Mouse (Mus musculus) liver, embryonic 14.5 days (tissue): ENCODE results near the gene Dbn1. TPM values are rescaled to one million over a fixed set of nuclear protein-coding genes. Genes with fewer than 3 reads are reported as not detected.

ENCODE experiments used
- ATAC-seq: fragments of 200-750 bp; cut with Nextera tagmentation; 2 replicates; pipeline ENCODE4 v1.8.0; 2017; ENCODE audit warnings: moderate number of reproducible peaks, mild to moderate bottlenecking, moderate library complexity; ENCODE audit not compliant: insufficient read depth
- DNase-seq, 3 experiments: peaks; one replicate each; pipeline ENCODE4 v3.0.0-alpha.2; 2012 to 2013; ENCODE audit warnings: low read depth in 3 of 3, low spot score in 3 of 3
- H3K27ac ChIP-seq: fragments of 300-500 bp; sonication (generic); 2 replicates; pipeline ENCODE4 v1.5.1; 2014; ENCODE audit warnings: moderate library complexity, mild to moderate bottlenecking, control low read depth, inconsistent platforms
- H3K27me3 ChIP-seq: fragments of 300-500 bp; sonication (generic); 2 replicates; pipeline ENCODE4 v1.6.1; 2014; ENCODE audit warnings: mild to moderate bottlenecking, low read length, moderate library complexity; ENCODE audit not compliant: control insufficient read depth, insufficient read depth
- H3K36me3 ChIP-seq: fragments of 300-500 bp; sonication (generic); replicated peaks from 2 replicates; pipeline ENCODE4 v1.6.1; 2014; ENCODE audit warnings: low read depth; ENCODE audit not compliant: control insufficient read depth, insufficient read depth
- H3K4me1 ChIP-seq, 2 experiments: fragments of 200-500 bp in 1 of 2; fragments of 300-500 bp in 1 of 2; sonication (generic) in 1 of 2; replicated peaks; 2 replicates each; pipeline ENCODE4 v1.6.1; 2012 to 2014; ENCODE audit warnings: antibody characterized with exemption in 1 of 2, inconsistent platforms in 1 of 2, low read length in 1 of 2; ENCODE audit not compliant: control insufficient read depth in 2 of 2, insufficient read depth in 2 of 2
- H3K4me2 ChIP-seq: fragments of 300-500 bp; sonication (generic); 2 replicates; pipeline ENCODE4 v1.6.1; 2014; ENCODE audit warnings: low read depth, mild to moderate bottlenecking, control low read depth, moderate library complexity
- H3K4me3 ChIP-seq, 2 experiments: fragments of 200-500 bp in 1 of 2; fragments of 300-500 bp in 1 of 2; sonication (generic) in 1 of 2; 2 replicates each; pipeline ENCODE4 v1.5.1; 2012 to 2014; ENCODE audit warnings: low read depth in 2 of 2, low read length in 2 of 2, mild to moderate bottlenecking in 2 of 2, control low read depth in 1 of 2, inconsistent platforms in 1 of 2, moderate library complexity in 1 of 2; ENCODE audit not compliant: insufficient read depth in 1 of 2
- H3K9ac ChIP-seq: fragments of 300-500 bp; sonication (generic); replicated peaks from 2 replicates; pipeline ENCODE4 v1.6.1; 2014; ENCODE audit warnings: mild to moderate bottlenecking, control low read depth, moderate library complexity
- H3K9me3 ChIP-seq: fragments of 300-500 bp; sonication (generic); 2 replicates; pipeline ENCODE4 v1.6.1; 2016; ENCODE audit warnings: low read length, mixed read lengths; ENCODE audit not compliant: control insufficient read depth
- CTCF ChIP-seq: IDR thresholded peaks from 2 replicates; pipeline ENCODE4 v1.5.1; 2016; ENCODE audit warnings: antibody characterized with exemption, low read depth, control low read depth
- EP300 ChIP-seq: IDR thresholded peaks from 2 replicates; pipeline ENCODE4 v1.6.1; 2016; ENCODE audit warnings: antibody characterized with exemption, low read depth
- WGBS: fragments of 180-500 bp; shearing (Covaris S2); extraction: QIAGEN DNeasy Blood & Tissue Kit; methylation state at CpG from one replicate; pipeline ENCODE4 v1.1.7; 2014; ENCODE audit not compliant: insufficient replicate concordance; 5-methylcytosine and 5-hydroxymethylcytosine counted together
- polyA plus RNA-seq, 2 experiments: library from polyadenylated mRNA; depleted of rRNA in 1 of 2; stranded (reverse) in 1 of 2; unstranded in 1 of 2; fragments of >200 nt; fragmentation: Nextera tagmentation in 1 of 2; extraction: Ambion mirVana in 1 of 2; gene quantifications; 2 replicates each; pipeline versions ENCODE4 v1.2.1 to v1.2.3; 2012 to 2014

Gene Dbn1
- polyA plus RNA-seq (2012; rRNA removed) (5.1 and 5.3 TPM in 2 replicates), polyA plus RNA-seq (2014; fragmentation: Nextera tagmentation; extraction: Ambion mirVana) (3.7 and 4.1 TPM in 2 replicates)

- Histone ChIP-seq H3K4me2 (peak within 1 kb of the TSS; percentile 61), H3K9ac (peak within 1 kb of the TSS; percentile 31), H3K36me3 (no peaks in the 10 kb centered on the region), H3K27me3 (peaks cover 51% of the 10 kb centered on the region), H3K4me3 (peak within 1 kb of the TSS; percentile 52 to 55), H3K9me3 (no peaks in the 10 kb centered on the region), H3K4me1 (no peaks in the 10 kb centered on the region; a peak in 1 of 4 replicates), H3K27ac (no peak within 1 kb of the TSS)
- DNase-seq (no peak), ATAC-seq (peak; percentile 43; the same call in 1 of the 2 replicates)
- TF ChIP-seq EP300: no peak
- TF ChIP-seq CTCF: no peak
- 2% methylated on average over 49 of the region's 83 CpGs for WGBS
Observed at GRCm38 (mm10) chr13:55487578-55488498, at the start of gene Dbn1. Gene Dbn1 (minus strand): TSS chr13:55488111.

- Histone ChIP-seq H3K9me3 (no peaks in the 10 kb centered on the region), H3K4me2 (peak within 1 kb of the TSS; percentile 96), H3K36me3 (peaks cover 8% of the 10 kb centered on the region), H3K4me1 (peaks cover 7 to 13% of the 10 kb centered on the region in 2 experiments; a peak in 1 of 4 replicates), H3K27me3 (no peaks in the 10 kb centered on the region), H3K4me3 (peak within 1 kb of the TSS; percentile 74 to 98), H3K9ac (peak within 1 kb of the TSS; percentile 76), H3K27ac (no peak within 1 kb of the TSS)
- DNase-seq (peak; percentile 98 to 99 (median 98)), ATAC-seq (peak; percentile 97)
- TF ChIP-seq EP300: peak; percentile 24; the same call in 1 of the 2 replicates
- TF ChIP-seq CTCF: peak; percentile 99
- WGBS: under 1% methylated on average over 69 of the region's 70 CpGs
Observed at GRCm38 (mm10) chr13:55536194-55537175, 48.6 kb upstream of the Dbn1 start, which contains the start of gene Ddx41. Gene Ddx41 (minus strand): TSS chr13:55536658.

- WGBS: 15% methylated on average over 17 of the region's 17 CpGs
- ATAC-seq (no peak), DNase-seq (no peak)
- TF ChIP-seq EP300: no peak
- no peak for TF ChIP-seq CTCF
- Histone ChIP-seq H3K27ac (no peak overlapping the region), H3K9me3 (no peaks in the 10 kb centered on the region), H3K9ac (peak overlapping the region; percentile 76), H3K27me3 (no peaks in the 10 kb centered on the region), H3K4me1 (peaks cover 7 to 13% of the 10 kb centered on the region in 2 experiments; a peak in 1 of 4 replicates), H3K4me3 (peak overlapping the region; percentile 74 to 98), H3K4me2 (peak overlapping the region; percentile 96), H3K36me3 (peaks cover 8% of the 10 kb centered on the region)
Observed at GRCm38 (mm10) chr13:55535796-55536193, 47.9 kb upstream of the Dbn1 start.

- H3K9me3 ChIP-seq: no peaks in the 10 kb centered on the region
- DNase-seq (no peak), ATAC-seq (no peak)
- H3K4me3 ChIP-seq: peak overlapping the region; percentile 74 to 98
- no peaks in the 10 kb centered on the region for H3K27me3 ChIP-seq
- TF ChIP-seq EP300 (no peak), CTCF (no peak)
- peaks cover 12% of the 10 kb centered on the region for H3K36me3 ChIP-seq
- 86% methylated on average over 15 of the region's 15 CpGs for WGBS
- peak overlapping the region; percentile 96 for H3K4me2 ChIP-seq
- peak overlapping the region; percentile 76; the same call in 1 of the 2 replicates for H3K9ac ChIP-seq
- peaks cover 7 to 8% of the 10 kb centered on the region in 2 experiments; a peak in 1 of 4 replicates for H3K4me1 ChIP-seq
- H3K27ac ChIP-seq: no peak overlapping the region
Observed at GRCm38 (mm10) chr13:55535191-55535590, 47.3 kb upstream of the Dbn1 start.
